Mouse (Mus musculus) fibroblast of lung, adult 2 months (primary cell): ENCODE data around the gene Grik5.

Source experiments
- DNase-seq: peaks from one replicate; pipeline ENCODE4 v3.0.0-alpha.2; 2011; ENCODE audit warnings: low read depth

Grik5 gene

GRCm38 (mm10) chr7:25071979-25072715, at the start of gene Grik5, which contains the start of gene Zfp574:
TSS of gene Grik5 (minus strand) at chr7:25072346.
TSS of gene Zfp574 (plus strand) at chr7:25072567.
- no peak for DNase-seq

- no peak for DNase-seq
These were observed 49.2 kb upstream of the Grik5 start for GRCm38 (mm10) chr7:25121240-25121786.

GRCm38 (mm10) chr7:25120061-25120834, 48.1 kb upstream of the Grik5 start:
- no peak for DNase-seq

GRCm38 (mm10) chr7:25112956-25113603, 40.9 kb upstream of the Grik5 start:
- DNase-seq, result no peak

- DNase-seq, result no peak
These were observed 40.2 kb upstream of the Grik5 start for GRCm38 (mm10) chr7:25112178-25112955.

- no peak for DNase-seq
These were observed 38.2 kb upstream of the Grik5 start for GRCm38 (mm10) chr7:25110336-25110735.

DNA sequence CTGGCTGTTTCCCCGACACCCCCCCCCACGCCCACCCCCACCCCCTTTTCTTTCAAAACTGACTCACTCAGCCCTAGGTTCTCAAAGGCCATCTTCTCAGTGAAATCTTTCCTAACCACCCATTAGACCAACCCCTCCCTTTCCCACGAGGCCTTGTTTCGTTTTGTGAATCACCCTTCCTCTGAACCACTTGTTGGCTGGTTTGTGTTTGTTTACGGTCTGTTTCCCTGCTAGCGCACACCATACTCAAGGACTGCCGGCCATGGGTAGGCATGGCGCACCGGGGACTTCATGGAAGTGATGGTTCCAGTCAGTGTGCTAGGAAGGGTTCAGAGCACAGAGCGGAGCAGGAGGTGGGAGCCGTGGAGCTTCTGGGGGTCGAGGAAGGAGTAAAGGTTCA, 37.2 kb upstream of the Grik5 start:
- no peak for DNase-seq

DNA sequence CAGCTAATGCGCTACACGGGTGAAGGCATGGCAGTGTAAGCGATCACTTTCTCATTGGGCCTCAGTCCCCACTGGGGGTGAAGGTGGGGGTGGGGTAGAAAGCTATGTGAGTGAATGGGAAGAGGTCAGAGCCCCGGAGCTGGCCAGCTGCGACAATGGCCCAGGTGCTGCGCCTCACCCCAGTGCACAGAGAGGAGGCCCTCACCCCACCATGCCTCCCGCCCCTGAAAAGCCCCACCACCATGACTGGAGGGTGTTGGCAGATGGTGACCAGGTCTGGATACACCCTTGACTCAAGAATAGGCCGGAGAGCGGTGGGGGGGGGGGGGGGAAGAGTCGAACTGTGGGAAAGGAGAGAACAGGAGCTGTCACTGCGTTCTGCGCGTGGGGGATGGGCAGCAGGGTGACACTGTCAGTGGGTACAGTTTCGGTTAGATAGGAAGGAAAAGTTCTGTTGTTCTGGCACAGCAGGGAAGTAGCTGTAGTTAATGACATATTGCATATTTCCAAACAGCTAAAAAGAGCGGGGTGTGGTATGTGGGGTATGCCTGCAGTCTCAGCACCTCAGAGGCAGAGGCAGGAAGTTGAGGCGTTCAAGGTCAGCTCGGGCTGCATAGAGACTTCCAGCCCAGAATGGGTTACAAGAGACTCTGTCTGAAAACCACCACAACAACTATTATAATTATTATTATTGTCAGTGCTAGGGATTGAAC, 34.8 kb upstream of the Grik5 start:
- DNase-seq, result no peak

- peak; percentile 12 for DNase-seq
These were observed 33.4 kb upstream of the Grik5 start for GRCm38 (mm10) chr7:25105411-25106160.

DNA sequence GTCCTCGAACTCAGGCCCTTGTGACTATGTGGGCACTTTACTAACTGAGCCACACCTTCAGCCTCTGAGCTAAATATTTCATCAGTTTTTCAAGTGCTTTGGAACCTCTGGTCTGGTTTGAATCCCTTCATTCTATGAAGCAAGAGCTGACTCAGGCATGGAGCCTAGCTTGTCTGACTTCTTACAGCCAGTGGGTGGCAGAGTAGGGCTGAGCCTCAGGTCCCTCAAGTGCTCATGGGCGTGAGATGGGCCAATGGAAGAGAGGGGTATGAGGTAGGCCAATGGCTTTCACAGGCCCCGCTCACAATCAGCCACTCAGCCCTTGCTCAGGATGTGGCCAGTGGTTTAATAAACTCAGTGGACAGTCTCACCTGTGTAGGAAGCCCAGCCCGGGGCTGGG, 27.4 kb upstream of the Grik5 start:
- DNase-seq, result peak; percentile 26

GRCm38 (mm10) chr7:25098169-25098568, 26.0 kb upstream of the Grik5 start:
- no peak for DNase-seq

- DNase-seq, result no peak
These were observed 17.7 kb upstream of the Grik5 start for GRCm38 (mm10) chr7:25089875-25090274.

- no peak for DNase-seq
These were observed 16.8 kb upstream of the Grik5 start for GRCm38 (mm10) chr7:25088968-25089367.

- no peak for DNase-seq
These were observed 16.4 kb upstream of the Grik5 start for GRCm38 (mm10) chr7:25088531-25088930.

- DNase-seq, result no peak
These were observed 15.8 kb upstream of the Grik5 start for GRCm38 (mm10) chr7:25087972-25088371.

DNA sequence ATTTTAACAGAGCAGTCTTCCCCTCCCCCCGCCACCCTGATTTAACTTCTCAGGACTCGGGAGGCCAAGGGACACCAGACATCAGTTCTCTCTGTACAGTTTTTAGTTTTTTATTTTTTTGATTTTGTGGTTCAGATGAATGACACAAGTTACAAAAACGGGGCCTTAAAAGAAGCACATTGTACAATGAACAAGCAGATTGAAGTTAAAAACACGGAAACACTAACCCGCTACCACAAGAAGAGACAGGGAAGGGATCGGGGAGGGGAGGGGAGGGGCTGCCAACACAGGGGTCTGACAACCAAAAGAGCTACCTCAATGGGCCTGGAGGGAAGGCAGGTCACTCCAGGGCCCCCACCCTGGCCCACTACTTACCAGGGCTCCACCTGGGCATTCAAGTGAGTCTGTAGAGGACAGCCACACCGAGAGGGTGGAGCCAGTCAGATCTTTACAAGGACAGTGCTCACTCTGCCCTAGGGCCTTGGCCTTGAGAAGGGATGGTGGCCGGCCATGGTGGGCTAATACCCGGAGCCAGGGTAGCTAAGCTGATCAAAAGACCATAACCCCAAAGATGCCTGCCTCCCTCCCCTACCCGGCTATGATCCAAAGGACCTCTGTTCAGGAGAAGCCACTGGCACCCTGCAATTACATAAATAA, 15.2 kb upstream of the Grik5 start:
- DNase-seq, result no peak

DNA sequence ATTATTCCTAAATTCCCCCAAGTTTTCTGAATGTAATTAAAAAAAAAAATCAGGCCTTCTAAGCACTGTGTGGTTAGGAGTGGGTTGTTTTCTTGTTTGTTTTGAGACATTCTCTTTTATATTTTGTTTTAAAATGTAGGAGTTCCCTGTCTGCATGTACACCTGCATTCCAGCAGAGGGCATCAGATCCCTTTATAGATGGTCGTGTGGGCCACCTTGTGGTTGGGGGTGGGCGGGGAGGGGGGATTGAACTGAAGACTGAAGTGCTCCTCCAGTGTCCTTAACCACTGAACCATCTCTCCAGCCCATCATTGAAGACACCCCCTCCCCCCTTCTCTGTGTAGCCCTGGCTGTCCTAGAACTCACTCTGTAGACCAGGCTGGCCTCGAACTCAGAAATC, 14.5 kb upstream of the Grik5 start:
- DNase-seq, result no peak

- no peak for DNase-seq
These were observed 12.5 kb upstream of the Grik5 start for GRCm38 (mm10) chr7:25084621-25085020.

DNA sequence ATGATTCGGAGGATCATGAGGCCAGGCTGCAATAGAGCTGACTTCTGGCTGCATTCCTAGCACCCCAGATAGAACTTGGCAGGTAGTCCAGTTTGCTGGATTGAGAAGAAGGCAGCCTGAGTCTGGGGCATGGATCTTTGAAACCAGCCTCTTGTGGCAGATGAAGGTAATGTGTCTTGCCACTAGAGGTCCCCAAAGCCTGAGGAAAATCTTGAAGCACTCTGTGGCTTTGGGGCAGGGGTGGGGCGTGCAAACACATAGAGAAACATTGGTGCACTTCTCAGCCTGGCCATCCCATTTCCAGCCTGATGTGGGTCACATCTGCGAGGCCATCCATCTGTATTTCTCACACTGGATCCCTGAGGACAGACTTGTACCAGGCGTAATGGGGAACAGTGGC, 10.4 kb upstream of the Grik5 start:
- DNase-seq, result no peak

DNA sequence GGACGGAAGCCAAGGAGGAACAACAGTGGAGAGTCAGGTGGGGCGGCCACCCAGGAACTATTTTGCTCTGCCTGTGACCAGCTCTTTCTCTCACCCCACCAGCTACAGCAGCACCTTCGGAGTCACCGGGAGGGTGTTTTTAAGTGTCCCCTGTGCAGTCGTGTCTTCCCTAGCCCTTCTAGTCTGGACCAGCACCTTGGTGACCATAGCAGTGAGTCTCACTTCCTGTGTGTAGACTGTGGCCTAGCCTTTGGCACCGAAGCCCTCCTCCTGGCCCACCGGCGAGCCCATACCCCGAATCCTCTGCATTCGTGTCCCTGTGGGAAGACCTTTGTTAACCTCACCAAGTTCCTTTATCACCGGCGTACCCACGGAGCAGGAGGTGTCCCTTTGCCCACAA, 8.3 kb upstream of the Grik5 start:
- no peak for DNase-seq
